Mouse (Mus musculus) cortical plate, adult 2 months (tissue): Measurements from ENCODE around the gene Proca1.

Source experiments
- CTCF ChIP-seq: fragments of 200-500 bp; IDR thresholded peaks from 2 replicates; pipeline ENCODE4 v1.5.1; 2011; ENCODE audit warnings: mild to moderate bottlenecking, control low read depth, low read length; ENCODE audit not compliant: insufficient read depth; ENCODE audit errors: extremely low read depth
- POLR2A ChIP-seq: fragments of 200-500 bp; IDR thresholded peaks from 2 replicates; pipeline ENCODE4 v1.6.1; 2011; ENCODE audit warnings: mild to moderate bottlenecking, low read length, control low read depth; ENCODE audit not compliant: insufficient read depth; ENCODE audit errors: extremely low read depth

DNA sequence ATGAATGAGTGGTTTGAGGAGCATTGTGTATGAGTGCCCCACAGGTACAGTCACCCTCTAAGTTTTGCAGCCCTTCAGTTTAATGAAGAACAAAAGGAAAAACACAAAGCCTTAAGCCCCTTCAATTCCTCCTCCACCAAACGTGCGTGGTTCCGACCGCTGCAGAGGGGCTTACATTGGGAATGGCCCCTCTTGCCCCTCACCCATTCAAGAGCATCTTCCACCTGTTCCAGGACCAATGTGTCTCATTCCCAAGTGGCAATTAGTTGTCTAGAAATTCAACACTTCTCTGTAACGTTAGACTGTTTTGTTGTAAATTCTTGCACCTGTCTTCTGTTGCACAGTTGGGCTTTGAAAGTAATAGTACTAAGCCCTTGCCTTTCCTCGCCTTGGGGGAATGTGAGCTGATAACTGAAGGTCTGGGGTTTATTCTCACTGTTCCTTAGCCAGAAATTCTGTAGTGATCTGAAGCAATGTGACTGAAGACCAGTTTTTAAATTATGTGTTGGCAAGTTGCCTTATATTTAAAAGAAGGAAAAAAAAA, 37.0 kb upstream of the Proca1 start:
- no peak for TF ChIP-seq CTCF
- TF ChIP-seq POLR2A, result no peak
